Mouse (Mus musculus) 416B (cell line): Measurements from ENCODE around the gene Map4.

Experiments
- DNase-seq: peaks from one replicate; pipeline ENCODE4 v3.0.0; 2011; ENCODE audit warnings: low read depth

Map4 gene

GRCm38 (mm10) chr9:109931257-109932171 lies at the start of gene Map4:
Gene Map4 (plus strand): TSS chr9:109931460.
- peak; percentile 97 for DNase-seq

GRCm38 (mm10) chr9:109886259-109886658 lies 45.0 kb upstream of the Map4 start:
- DNase-seq: no peak

GRCm38 (mm10) chr9:109887321-109887720 lies 43.9 kb upstream of the Map4 start:
- no peak for DNase-seq

GRCm38 (mm10) chr9:109891501-109891900 lies 39.8 kb upstream of the Map4 start:
- DNase-seq: no peak

GRCm38 (mm10) chr9:109892651-109893250 lies 38.5 kb upstream of the Map4 start:
- DNase-seq: peak; percentile 85

- peak; percentile 89 for DNase-seq
Observed at GRCm38 (mm10) chr9:109894413-109895090, 36.7 kb upstream of the Map4 start.

GRCm38 (mm10) chr9:109895593-109895992 lies 35.7 kb upstream of the Map4 start:
- DNase-seq: no peak

- DNase-seq: no peak
Observed at GRCm38 (mm10) chr9:109896253-109897150, 34.8 kb upstream of the Map4 start.

- DNase-seq: peak; percentile 45
Observed at GRCm38 (mm10) chr9:109898027-109898426, 33.2 kb upstream of the Map4 start.

GRCm38 (mm10) chr9:109899361-109899760 lies 31.9 kb upstream of the Map4 start:
- DNase-seq: no peak

GRCm38 (mm10) chr9:109899774-109900173 lies 31.5 kb upstream of the Map4 start:
- no peak for DNase-seq

GRCm38 (mm10) chr9:109900604-109901003 lies 30.7 kb upstream of the Map4 start:
- no peak for DNase-seq

- no peak for DNase-seq
Observed at GRCm38 (mm10) chr9:109902246-109902645, 29.0 kb upstream of the Map4 start.

GRCm38 (mm10) chr9:109902740-109903139 lies 28.5 kb upstream of the Map4 start:
- DNase-seq: peak; percentile 90

GRCm38 (mm10) chr9:109907300-109907699 lies 24.0 kb upstream of the Map4 start:
- no peak for DNase-seq

- DNase-seq: peak; percentile 85
Observed at GRCm38 (mm10) chr9:109907774-109908465, 23.3 kb upstream of the Map4 start.

- no peak for DNase-seq
Observed at GRCm38 (mm10) chr9:109909102-109909501, 22.2 kb upstream of the Map4 start.

GRCm38 (mm10) chr9:109909926-109910325 lies 21.3 kb upstream of the Map4 start:
- DNase-seq: no peak

- no peak for DNase-seq
Observed at GRCm38 (mm10) chr9:109911779-109912178, 19.5 kb upstream of the Map4 start.

- peak; percentile 55 for DNase-seq
Observed at GRCm38 (mm10) chr9:109914269-109914926, 16.9 kb upstream of the Map4 start.

- no peak for DNase-seq
Observed at GRCm38 (mm10) chr9:109917931-109918330, 13.3 kb upstream of the Map4 start.
